28 mouse cellular contexts compared by ENCODE assay signal in genomic region chr12:3944454-3945073, GRCm38 (mm10). TPM values are rescaled to one million over a fixed set of nuclear protein-coding genes. Genes with fewer than 3 reads are reported as not detected.
A peak's percentile ranks its signal among the peaks of the same experiment; 100 is the strongest.
DNase-seq lines count a peak whose midpoint lies in the region; ATAC-seq and TF ChIP-seq lines count a peak whose summit lies in the region.
"Had no signal": no experiment of that assay in that cellular context is flagged by ENCODE, and none has a peak within 500 bp of the region (broad histone marks: within the 10 kb centered on the region; RNA-seq: fewer than 3 reads in every experiment).

No protein-coding gene starts in this region.

- H3K27ac ChIP-seq in embryonic facial prominence, embryonic 11.5 days (replicated peaks; ENCODE audit: low read depth, low read length) = no peak overlapping the region
- H3K27ac ChIP-seq in embryonic facial prominence, embryonic 10.5 days (replicated peaks) = no peak overlapping the region
- no peak overlapping the region for H3K27ac ChIP-seq in intestine, embryonic 15.5 days
- no peak overlapping the region for H3K27ac ChIP-seq in intestine, postnatal 0 days (ENCODE audit: low read depth, low read length)
- no peak overlapping the region for H3K27ac ChIP-seq in neural tube, embryonic 12.5 days
- no peak overlapping the region for H3K27ac ChIP-seq in neural tube, embryonic 15.5 days (replicated peaks)
- H3K27ac ChIP-seq: forebrain, embryonic 13.5 days; kidney, embryonic 15.5 days; liver, embryonic 14.5 days; macrophage; stomach, postnatal 0 days had no signal

- H3K36me3 ChIP-seq in embryonic facial prominence, embryonic 11.5 days (replicated peaks; ENCODE audit: control insufficient read depth, insufficient read depth, low read depth, low read length) = no peaks in the 10 kb centered on the region
- H3K36me3 ChIP-seq in embryonic facial prominence, embryonic 10.5 days (replicated peaks) = no peaks in the 10 kb centered on the region
- no peaks in the 10 kb centered on the region for H3K36me3 ChIP-seq in intestine, embryonic 15.5 days
- no peaks in the 10 kb centered on the region for H3K36me3 ChIP-seq in intestine, postnatal 0 days (ENCODE audit: control insufficient read depth, insufficient read depth)
- no peaks in the 10 kb centered on the region for H3K36me3 ChIP-seq in neural tube, embryonic 12.5 days
- no peaks in the 10 kb centered on the region for H3K36me3 ChIP-seq in neural tube, embryonic 15.5 days
- H3K36me3 ChIP-seq: G1E; kidney, embryonic 15.5 days had no signal

- DNase-seq in embryonic facial prominence, embryonic 11.5 days (ENCODE audit: low spot score) = no peak
- no peak for DNase-seq in embryonic facial prominence, embryonic 10.5 days (ENCODE audit: low spot score)
- DNase-seq in cerebellum, postnatal 4 days (ENCODE audit: low spot score in 2 of 2) = no peak
- DNase-seq: adrenal gland, adult 8-10 months; cerebellum, adult 8-10 months; cerebellum, postnatal 25 days; embryo, embryonic 11 days; gastrocnemius, postnatal 10 days; heart, postnatal 14 days; kidney, adult 18-20 months; kidney, postnatal 25 days; liver; lung, adult 2 months; lung, postnatal 10 days; right cerebral cortex, adult 18-20 months; right cerebral cortex, postnatal 4 days; thymus, adult 18-20 months; thymus, postnatal 25 days had no signal

- WGBS in embryonic facial prominence, embryonic 11.5 days = 49% methylated on average over 4 of the region's 4 CpGs
- 57% methylated on average over 4 of the region's 4 CpGs for WGBS in embryonic facial prominence, embryonic 10.5 days
- 53% methylated on average over 4 of the region's 4 CpGs for WGBS in intestine, embryonic 15.5 days
- WGBS in intestine, postnatal 0 days = 43% methylated on average over 4 of the region's 4 CpGs
- 22% methylated on average over 4 of the region's 4 CpGs for WGBS in neural tube, embryonic 12.5 days
- WGBS in neural tube, embryonic 15.5 days = 22% methylated on average over 4 of the region's 4 CpGs

- no peak overlapping the region for H3K4me2 ChIP-seq in embryonic facial prominence, embryonic 11.5 days (ENCODE audit: low read depth, low read length)
- no peak overlapping the region for H3K4me2 ChIP-seq in intestine, embryonic 15.5 days (replicated peaks)
- H3K4me2 ChIP-seq in intestine, postnatal 0 days (replicated peaks; ENCODE audit: low read depth) = no peak overlapping the region
- H3K4me2 ChIP-seq in neural tube, embryonic 12.5 days (replicated peaks) = no peak overlapping the region
- no peak overlapping the region for H3K4me2 ChIP-seq in neural tube, embryonic 15.5 days
- H3K4me2 ChIP-seq: forebrain, embryonic 13.5 days; kidney, embryonic 15.5 days had no signal

- no peak for TF ChIP-seq CTCF in intestine, postnatal 0 days (IDR thresholded peaks at IDR 0.05; ENCODE audit: low read depth)

- H3K4me3 ChIP-seq in embryonic facial prominence, embryonic 11.5 days (ENCODE audit: low read depth, low read length) = no peak overlapping the region
- no peak overlapping the region for H3K4me3 ChIP-seq in embryonic facial prominence, embryonic 10.5 days
- H3K4me3 ChIP-seq in intestine, embryonic 15.5 days (replicated peaks) = no peak overlapping the region
- no peak overlapping the region for H3K4me3 ChIP-seq in intestine, postnatal 0 days (ENCODE audit: low read depth, low read length)
- H3K4me3 ChIP-seq in neural tube, embryonic 12.5 days = no peak overlapping the region
- H3K4me3 ChIP-seq in neural tube, embryonic 15.5 days (replicated peaks) = no peak overlapping the region
- H3K4me3 ChIP-seq: forebrain, embryonic 13.5 days; kidney, embryonic 15.5 days had no signal

- H3K4me1 ChIP-seq in embryonic facial prominence, embryonic 11.5 days (ENCODE audit: control insufficient read depth, insufficient read depth, low read length) = no peaks in the 10 kb centered on the region
- H3K4me1 ChIP-seq in embryonic facial prominence, embryonic 10.5 days = peaks cover 6% of the 10 kb centered on the region; the same call in 1 of the 2 replicates
- H3K4me1 ChIP-seq in intestine, embryonic 15.5 days (replicated peaks) = peaks cover 5% of the 10 kb centered on the region; the same call in 1 of the 2 replicates
- no peaks in the 10 kb centered on the region for H3K4me1 ChIP-seq in intestine, postnatal 0 days (replicated peaks; ENCODE audit: control insufficient read depth, insufficient read depth, low read length)
- peaks cover 18% of the 10 kb centered on the region for H3K4me1 ChIP-seq in neural tube, embryonic 12.5 days
- H3K4me1 ChIP-seq in neural tube, embryonic 15.5 days = peaks cover 14% of the 10 kb centered on the region
- H3K4me1 ChIP-seq: kidney, embryonic 15.5 days had no signal

- no peaks in the 10 kb centered on the region for H3K27me3 ChIP-seq in embryonic facial prominence, embryonic 11.5 days (ENCODE audit: control insufficient read depth, insufficient read depth, low read length)
- H3K27me3 ChIP-seq in embryonic facial prominence, embryonic 10.5 days (replicated peaks; ENCODE audit: low read depth, poor library complexity, severe bottlenecking) = peaks cover 24% of the 10 kb centered on the region
- no peaks in the 10 kb centered on the region for H3K27me3 ChIP-seq in intestine, embryonic 15.5 days (replicated peaks)
- no peaks in the 10 kb centered on the region for H3K27me3 ChIP-seq in intestine, postnatal 0 days (replicated peaks; ENCODE audit: control insufficient read depth, insufficient read depth, low read length)
- H3K27me3 ChIP-seq in neural tube, embryonic 12.5 days (replicated peaks) = peaks cover 16% of the 10 kb centered on the region; the same call in 1 of the 2 replicates
- H3K27me3 ChIP-seq in neural tube, embryonic 15.5 days (replicated peaks) = no peaks in the 10 kb centered on the region; the same call in 1 of the 2 replicates
- H3K27me3 ChIP-seq: forebrain, embryonic 13.5 days; kidney, embryonic 15.5 days had no signal

- no peak overlapping the region for H3K9ac ChIP-seq in embryonic facial prominence, embryonic 11.5 days (replicated peaks; ENCODE audit: low read length)
- no peak overlapping the region for H3K9ac ChIP-seq in intestine, embryonic 15.5 days
- no peak overlapping the region for H3K9ac ChIP-seq in intestine, postnatal 0 days (ENCODE audit: low read depth, low read length)
- H3K9ac ChIP-seq in neural tube, embryonic 12.5 days = no peak overlapping the region
- H3K9ac ChIP-seq in neural tube, embryonic 15.5 days (replicated peaks) = no peak overlapping the region
- H3K9ac ChIP-seq: forebrain, embryonic 13.5 days; kidney, embryonic 15.5 days; liver, embryonic 14.5 days had no signal

- no peaks in the 10 kb centered on the region for H3K9me3 ChIP-seq in embryonic facial prominence, embryonic 11.5 days (replicated peaks; ENCODE audit: control insufficient read depth, low read length)
- no peaks in the 10 kb centered on the region for H3K9me3 ChIP-seq in embryonic facial prominence, embryonic 10.5 days
- H3K9me3 ChIP-seq in intestine, embryonic 15.5 days = no peaks in the 10 kb centered on the region
- H3K9me3 ChIP-seq in intestine, postnatal 0 days (ENCODE audit: control insufficient read depth) = no peaks in the 10 kb centered on the region
- no peaks in the 10 kb centered on the region for H3K9me3 ChIP-seq in neural tube, embryonic 12.5 days
- H3K9me3 ChIP-seq in neural tube, embryonic 15.5 days (replicated peaks) = no peaks in the 10 kb centered on the region
- H3K9me3 ChIP-seq: forebrain, embryonic 13.5 days; G1E; kidney, embryonic 15.5 days had no signal

- 0 out of 2 replicates have a peak, but pooled peaks have one; percentile 65 for ATAC-seq in embryonic facial prominence, embryonic 11.5 days (replicated peaks; ENCODE audit: insufficient number of reproducible peaks, low FRiP score, low TSS enrichment, low read depth)
- peak; percentile 34; the same call in 1 of the 2 replicates for ATAC-seq in intestine, embryonic 15.5 days
- ATAC-seq in intestine, postnatal 0 days = no peak; the same call in 1 of the 2 replicates
- peak; percentile 77 for ATAC-seq in neural tube, embryonic 12.5 days (ENCODE audit: low FRiP score, low read depth)
- no peak for ATAC-seq in neural tube, embryonic 15.5 days (ENCODE audit: low FRiP score)
- ATAC-seq: forebrain, embryonic 13.5 days had no signal

RNA-seq across cellular contexts. Expression of gene Pomc, which starts 10.2 kb away (rescaled TPM):
- polyA plus RNA-seq in embryonic facial prominence, embryonic 11.5 days (2014; fragmentation: Nextera tagmentation; extraction: Ambion mirVana) = 11.0 and 16.0 TPM in 2 replicates
- 6.3 and 17.0 TPM in 2 replicates for polyA plus RNA-seq in embryonic facial prominence, embryonic 10.5 days (2016; fragmentation: Nextera tagmentation; extraction: Ambion mirVana)
- polyA plus RNA-seq in intestine, embryonic 15.5 days (2015; fragmentation: Nextera tagmentation; extraction: Ambion mirVana) = 2.4 and 3.4 TPM in 2 replicates
- polyA plus RNA-seq in intestine, postnatal 0 days (2015; fragmentation: Nextera tagmentation; extraction: Ambion mirVana) = 1.0 and 1.3 TPM in 2 replicates
- polyA plus RNA-seq in neural tube, embryonic 12.5 days (2016; fragmentation: Nextera tagmentation; extraction: Ambion mirVana) = 5.5 and 6.6 TPM in 2 replicates
- polyA plus RNA-seq in neural tube, embryonic 15.5 days (2015; fragmentation: Nextera tagmentation; extraction: Ambion mirVana) = 3.0 and 3.7 TPM in 2 replicates
- polyA plus RNA-seq: G1E had no signal

Comparison
In these comparisons a context has a peak if more than half of its experiments do, and no peak if none do; other contexts are left out.
1. ATAC-seq: peak in embryonic facial prominence, embryonic 11.5 days (single experiment), intestine, embryonic 15.5 days (single experiment) and neural tube, embryonic 12.5 days (single experiment); none in intestine, postnatal 0 days (single experiment) and neural tube, embryonic 15.5 days (single experiment).